Mouse (Mus musculus) lung, postnatal 0 days (tissue): ENCODE measurements around the gene Ddx4.

Source experiments
- CTCF ChIP-seq: IDR thresholded peaks from 2 replicates; pipeline ENCODE4 v1.5.1; 2016; ENCODE audit warnings: antibody characterized with exemption, mild to moderate bottlenecking
- EP300 ChIP-seq: IDR thresholded peaks from 2 replicates; pipeline ENCODE4 v1.6.1; 2016; ENCODE audit warnings: antibody characterized with exemption, mild to moderate bottlenecking, control low read depth

DNA sequence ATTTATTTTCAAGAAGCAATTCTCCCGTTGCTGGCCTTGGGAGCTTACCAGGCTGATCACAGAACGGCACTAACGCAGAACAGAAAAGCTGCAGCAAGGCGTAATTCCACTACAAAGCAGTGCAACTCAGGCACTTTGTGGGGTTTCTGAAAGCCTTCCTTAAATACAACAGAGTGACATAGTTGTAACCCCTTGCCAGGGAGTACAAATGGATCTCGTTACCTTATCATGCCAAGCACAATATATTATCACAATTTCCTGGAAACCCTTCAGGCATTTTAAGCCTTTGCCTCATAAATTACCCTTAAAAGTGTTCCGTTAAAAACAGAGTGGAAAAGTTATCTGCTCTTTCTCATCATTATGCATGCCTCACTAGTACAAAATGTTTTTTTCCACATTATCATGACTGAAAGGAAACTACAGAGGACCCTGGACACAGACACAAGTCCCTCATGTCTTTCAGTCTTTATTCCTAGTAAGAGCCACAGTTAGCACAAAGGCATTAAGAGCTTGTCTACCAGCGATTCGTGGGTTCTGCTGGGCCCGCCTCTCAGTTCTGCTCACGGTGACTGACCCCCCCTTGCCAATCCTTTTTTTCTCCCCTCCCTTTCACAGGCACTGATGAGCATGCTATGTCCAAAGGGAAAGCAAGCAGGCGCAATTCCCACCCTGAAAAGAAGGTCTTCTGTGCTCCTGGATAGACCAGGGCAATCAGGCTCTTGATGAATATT lies 71.5 kb downstream of the Ddx4 start:
- TF ChIP-seq EP300 (no peak), CTCF (no peak)
